Mouse (Mus musculus): ENCODE measurements around the gene Bgn. TPM values are rescaled to one million over a fixed set of nuclear protein-coding genes. Genes with fewer than 3 reads are reported as not detected.

Gene Bgn
- polyA plus RNA-seq, 1 experiment from 2014 or later = 68.0 TPM

DNA sequence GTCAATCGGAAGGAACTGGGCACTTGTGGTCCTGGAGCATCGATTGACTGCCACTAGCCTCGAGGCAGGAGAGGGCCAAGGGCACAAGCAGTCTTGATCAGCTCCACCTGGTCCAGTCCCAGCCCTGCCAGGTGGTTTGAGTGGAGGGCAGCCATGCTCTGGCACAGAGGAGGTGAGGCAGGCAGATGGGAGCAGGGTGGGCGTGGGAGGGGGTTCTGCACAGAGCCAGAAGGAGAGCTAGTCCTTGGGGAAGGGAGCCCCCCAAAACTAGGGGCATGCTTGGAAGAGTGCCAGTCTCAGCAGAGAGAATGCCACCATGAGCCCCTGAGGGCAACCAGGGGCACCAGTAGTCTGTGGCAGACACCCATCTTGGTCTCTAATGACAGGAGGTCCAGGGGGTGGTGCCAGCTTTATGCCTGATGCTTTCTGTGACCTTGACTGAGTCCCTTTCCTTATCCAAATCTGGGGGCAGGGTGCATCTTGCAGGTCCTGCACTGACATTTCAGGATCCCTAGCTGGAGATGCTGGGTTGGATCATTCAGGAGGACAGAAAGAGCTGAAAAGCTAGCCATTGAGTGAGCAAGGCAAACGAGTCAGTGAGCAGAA, 21.8 kb downstream of the Bgn start:
- ATAC-seq (replicated peaks; ENCODE audit: insufficient number of reproducible peaks, low FRiP score, low TSS enrichment) = no peak
- Histone ChIP-seq H3K4me3 (ENCODE audit: low read depth, low read length) (no peak overlapping the region), H3K9me3 (replicated peaks; ENCODE audit: control insufficient read depth, low read length) (no peaks in the 10 kb centered on the region), H3K9ac (ENCODE audit: low read depth, low read length) (no peak overlapping the region), H3K27me3 (ENCODE audit: control insufficient read depth, insufficient read depth, low read length) (peaks cover 48% of the 10 kb centered on the region), H3K36me3 (ENCODE audit: control insufficient read depth, insufficient read depth, low read length) (no peaks in the 10 kb centered on the region), H3K27ac (ENCODE audit: low read depth, low read length) (no peak overlapping the region), H3K4me1 (ENCODE audit: control insufficient read depth, insufficient read depth, low read length) (no peaks in the 10 kb centered on the region), H3K4me2 (no peak overlapping the region)
- 74% methylated on average over 5 of the region's 5 CpGs for whole genome bisulfite sequencing (ENCODE audit: insufficient replicate concordance)

DNA sequence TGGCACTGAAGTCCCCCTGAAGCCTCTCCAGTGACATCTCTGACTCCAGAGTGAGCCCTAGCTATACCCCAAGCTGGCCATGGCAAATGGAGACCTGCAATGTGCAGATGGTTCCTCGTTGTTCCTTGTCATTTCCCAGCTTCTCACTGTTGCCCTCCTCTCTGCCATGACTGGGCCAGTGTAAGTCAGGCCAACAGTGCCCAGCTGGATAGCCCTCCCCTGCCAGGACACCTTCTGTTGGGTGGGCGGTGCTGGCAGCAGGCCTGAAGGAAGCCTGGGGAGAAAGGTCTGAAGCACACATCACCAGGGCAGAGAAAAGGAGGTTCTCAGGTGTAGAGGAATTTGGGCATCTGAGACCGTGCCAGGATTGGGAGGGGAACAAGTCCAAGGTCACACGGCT, 23.2 kb downstream of the Bgn start:
- Histone ChIP-seq H3K36me3 (ENCODE audit: control insufficient read depth, insufficient read depth, low read length) (no peaks in the 10 kb centered on the region), H3K4me2 (no peak overlapping the region), H3K9me3 (replicated peaks; ENCODE audit: control insufficient read depth, low read length) (no peaks in the 10 kb centered on the region), H3K27ac (ENCODE audit: low read depth, low read length) (no peak overlapping the region), H3K4me1 (ENCODE audit: control insufficient read depth, insufficient read depth, low read length) (no peaks in the 10 kb centered on the region), H3K4me3 (ENCODE audit: low read depth, low read length) (no peak overlapping the region), H3K9ac (ENCODE audit: low read depth, low read length) (no peak overlapping the region), H3K27me3 (ENCODE audit: control insufficient read depth, insufficient read depth, low read length) (peaks cover 45% of the 10 kb centered on the region)
- WGBS (ENCODE audit: insufficient replicate concordance) = 66% methylated on average over 4 of the region's 4 CpGs
- no peak for ATAC-seq (replicated peaks; ENCODE audit: insufficient number of reproducible peaks, low FRiP score, low TSS enrichment)

DNA sequence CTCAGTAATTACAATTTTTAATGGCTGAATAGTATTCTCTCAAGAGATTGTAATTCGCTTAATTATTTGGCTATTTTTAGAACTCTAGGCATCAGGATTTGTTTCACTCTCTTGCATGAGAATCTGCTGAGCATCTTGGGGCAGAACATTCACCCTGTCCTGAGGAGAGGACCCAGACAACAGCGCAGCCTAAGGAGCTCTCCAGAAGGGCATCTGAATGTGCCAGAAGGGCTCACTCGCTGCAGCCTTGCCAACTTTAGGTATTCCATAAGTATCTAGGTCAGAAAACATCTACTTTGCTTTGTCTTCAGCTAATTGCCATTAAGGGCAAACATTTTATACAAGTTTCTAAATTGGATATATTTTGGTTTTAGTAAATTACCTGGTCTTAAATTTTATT, 25.8 kb downstream of the Bgn start:
- Histone ChIP-seq H3K9me3 (replicated peaks; ENCODE audit: control insufficient read depth, low read length) (no peaks in the 10 kb centered on the region), H3K27me3 (ENCODE audit: control insufficient read depth, insufficient read depth, low read length) (peaks cover 26% of the 10 kb centered on the region), H3K27ac (ENCODE audit: low read depth, low read length) (no peak overlapping the region), H3K4me3 (ENCODE audit: low read depth, low read length) (no peak overlapping the region), H3K9ac (ENCODE audit: low read depth, low read length) (no peak overlapping the region), H3K4me1 (ENCODE audit: control insufficient read depth, insufficient read depth, low read length) (no peaks in the 10 kb centered on the region), H3K36me3 (ENCODE audit: control insufficient read depth, insufficient read depth, low read length) (no peaks in the 10 kb centered on the region), H3K4me2 (no peak overlapping the region)
- WGBS (ENCODE audit: insufficient replicate concordance) = 59% methylated on average over 3 of the region's 3 CpGs
- no peak for ATAC-seq (replicated peaks; ENCODE audit: insufficient number of reproducible peaks, low FRiP score, low TSS enrichment)

DNA sequence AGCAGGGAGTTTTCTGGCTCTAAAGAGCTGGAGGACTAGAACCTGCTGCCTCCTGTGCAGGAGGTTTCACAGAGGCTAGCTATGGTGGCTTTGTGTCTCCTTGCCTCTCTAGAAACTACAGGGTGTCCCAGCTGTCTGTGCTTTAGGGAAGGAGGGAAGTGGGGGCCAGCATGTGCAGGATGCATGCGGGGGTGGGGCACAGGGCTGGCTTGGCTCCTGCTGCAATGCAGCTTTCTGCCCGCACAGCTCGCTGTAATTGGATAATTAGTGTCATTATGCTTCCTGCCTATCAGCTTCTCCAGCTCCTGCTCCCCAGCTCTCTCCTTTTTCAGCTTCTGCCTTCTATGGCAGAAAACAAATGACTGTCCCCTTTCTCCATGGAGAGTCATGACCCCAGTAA, 29.5 kb downstream of the Bgn start:
- WGBS (ENCODE audit: insufficient replicate concordance) = 42% methylated on average over 3 of the region's 3 CpGs

DNA sequence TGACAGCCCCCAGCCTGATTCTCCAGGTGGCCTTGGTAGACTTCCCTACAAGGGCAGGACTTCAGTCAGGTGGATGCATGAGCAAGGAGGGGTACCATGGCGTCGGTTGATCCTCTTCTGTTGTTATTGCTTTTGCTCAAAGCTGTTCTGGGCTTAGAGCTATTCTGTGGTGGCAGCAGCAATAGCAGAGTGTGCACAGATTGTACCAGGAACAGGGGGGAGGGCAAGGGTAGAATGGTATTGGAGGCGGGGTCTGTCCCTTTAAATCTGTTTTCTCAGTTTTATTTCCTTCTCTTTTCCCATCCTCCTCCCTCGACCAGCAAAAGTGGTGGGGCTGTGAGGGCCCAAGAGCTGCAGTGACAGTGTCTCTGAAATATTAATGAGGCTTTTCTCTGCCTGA, 33.2 kb downstream of the Bgn start:
- WGBS (ENCODE audit: insufficient replicate concordance) = 66% methylated on average over 4 of the region's 4 CpGs
- H3K4me2 ChIP-seq = no peak overlapping the region
- ATAC-seq (replicated peaks; ENCODE audit: insufficient number of reproducible peaks, low FRiP score, low TSS enrichment) = no peak

More for the DNA sequence above, 29.5 kb downstream of the Bgn start:
- Histone ChIP-seq H3K36me3 (ENCODE audit: control insufficient read depth, insufficient read depth, low read length) (no peaks in the 10 kb centered on the region), H3K27ac (ENCODE audit: low read depth, low read length) (no peak overlapping the region), H3K4me2 (no peak overlapping the region), H3K4me3 (ENCODE audit: low read depth, low read length) (no peak overlapping the region), H3K4me1 (ENCODE audit: control insufficient read depth, insufficient read depth, low read length) (no peaks in the 10 kb centered on the region), H3K9ac (ENCODE audit: low read depth, low read length) (no peak overlapping the region), H3K9me3 (replicated peaks; ENCODE audit: control insufficient read depth, low read length) (no peaks in the 10 kb centered on the region), H3K27me3 (ENCODE audit: control insufficient read depth, insufficient read depth, low read length) (peaks cover 10% of the 10 kb centered on the region)
- ATAC-seq (replicated peaks; ENCODE audit: insufficient number of reproducible peaks, low FRiP score, low TSS enrichment) = no peak

DNA sequence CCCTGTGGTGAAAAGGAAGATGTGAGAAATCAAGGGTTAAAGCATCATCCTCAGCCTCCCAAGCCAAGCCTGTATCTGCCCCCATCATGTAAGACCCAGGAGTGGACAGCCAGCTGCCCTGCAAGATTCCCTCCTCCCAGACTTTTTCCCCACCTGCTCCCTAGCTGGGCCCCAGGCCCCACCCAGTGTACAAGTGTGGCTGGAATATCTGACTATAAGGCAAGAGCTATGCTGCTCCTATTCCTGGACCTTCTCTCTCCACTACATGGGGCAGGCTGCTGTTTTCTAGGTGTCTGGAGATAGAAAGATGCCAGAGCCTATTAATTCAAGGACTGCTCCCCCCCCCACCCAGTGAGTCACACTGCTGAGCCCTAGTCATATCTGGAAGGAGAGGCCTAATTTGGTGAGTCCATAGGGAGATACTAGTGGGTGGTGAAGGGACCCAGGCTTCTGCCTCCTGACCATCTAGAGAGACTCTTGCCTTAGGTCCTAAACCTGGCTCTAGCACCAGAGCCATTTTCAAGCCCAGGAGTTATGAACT, 33.7 kb downstream of the Bgn start:
- Histone ChIP-seq H3K9me3 (replicated peaks; ENCODE audit: control insufficient read depth, low read length) (no peaks in the 10 kb centered on the region), H3K4me1 (ENCODE audit: control insufficient read depth, insufficient read depth, low read length) (no peaks in the 10 kb centered on the region), H3K27me3 (ENCODE audit: control insufficient read depth, insufficient read depth, low read length) (peaks cover 6% of the 10 kb centered on the region; the same call in 1 of the 2 replicates), H3K36me3 (ENCODE audit: control insufficient read depth, insufficient read depth, low read length) (no peaks in the 10 kb centered on the region), H3K27ac (ENCODE audit: low read depth, low read length) (no peak overlapping the region), H3K4me2 (no peak overlapping the region), H3K9ac (ENCODE audit: low read depth, low read length) (no peak overlapping the region), H3K4me3 (ENCODE audit: low read depth, low read length) (no peak overlapping the region)
- ATAC-seq (replicated peaks; ENCODE audit: insufficient number of reproducible peaks, low FRiP score, low TSS enrichment) = no peak

More for the DNA sequence above, 33.2 kb downstream of the Bgn start:
- H3K4me3 ChIP-seq (ENCODE audit: low read depth, low read length) = no peak overlapping the region
- H3K4me1 ChIP-seq (ENCODE audit: control insufficient read depth, insufficient read depth, low read length) = no peaks in the 10 kb centered on the region
- no peak overlapping the region for H3K9ac ChIP-seq (ENCODE audit: low read depth, low read length)
- no peaks in the 10 kb centered on the region for H3K9me3 ChIP-seq (replicated peaks; ENCODE audit: control insufficient read depth, low read length)
- no peak overlapping the region for H3K27ac ChIP-seq (ENCODE audit: low read depth, low read length)
- H3K27me3 ChIP-seq (ENCODE audit: control insufficient read depth, insufficient read depth, low read length) = peaks cover 11% of the 10 kb centered on the region
- H3K36me3 ChIP-seq (ENCODE audit: control insufficient read depth, insufficient read depth, low read length) = no peaks in the 10 kb centered on the region

DNA sequence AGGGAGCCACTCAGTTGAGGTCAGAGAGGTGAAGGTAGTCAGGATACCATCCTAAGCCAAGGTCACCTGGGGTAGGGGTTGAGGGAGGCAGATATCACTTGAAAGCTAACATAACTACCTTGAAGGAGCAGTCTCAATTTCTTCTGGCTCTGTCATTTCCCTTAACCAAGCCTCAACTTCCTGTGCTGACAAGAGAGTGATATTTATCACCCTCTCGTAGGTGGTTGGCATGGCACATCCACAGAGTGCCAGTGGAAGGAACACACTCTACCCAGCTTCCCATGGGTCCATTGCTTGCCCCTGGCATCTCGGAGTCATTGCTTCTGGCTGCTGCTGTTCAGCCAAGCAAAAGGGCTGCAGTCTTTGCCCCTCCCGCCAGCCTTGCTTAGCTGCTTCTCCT, 37.3 kb downstream of the Bgn start:
- Histone ChIP-seq H3K27me3 (ENCODE audit: control insufficient read depth, insufficient read depth, low read length) (peaks cover 5% of the 10 kb centered on the region; the same call in 1 of the 2 replicates), H3K9me3 (replicated peaks; ENCODE audit: control insufficient read depth, low read length) (no peaks in the 10 kb centered on the region), H3K4me1 (ENCODE audit: control insufficient read depth, insufficient read depth, low read length) (no peaks in the 10 kb centered on the region), H3K4me2 (no peak overlapping the region), H3K4me3 (ENCODE audit: low read depth, low read length) (no peak overlapping the region), H3K36me3 (ENCODE audit: control insufficient read depth, insufficient read depth, low read length) (no peaks in the 10 kb centered on the region), H3K27ac (ENCODE audit: low read depth, low read length) (no peak overlapping the region), H3K9ac (ENCODE audit: low read depth, low read length) (no peak overlapping the region)
- WGBS (ENCODE audit: insufficient replicate concordance) = 72% methylated on average over 3 of the region's 3 CpGs
- ATAC-seq (replicated peaks; ENCODE audit: insufficient number of reproducible peaks, low FRiP score, low TSS enrichment) = no peak

DNA sequence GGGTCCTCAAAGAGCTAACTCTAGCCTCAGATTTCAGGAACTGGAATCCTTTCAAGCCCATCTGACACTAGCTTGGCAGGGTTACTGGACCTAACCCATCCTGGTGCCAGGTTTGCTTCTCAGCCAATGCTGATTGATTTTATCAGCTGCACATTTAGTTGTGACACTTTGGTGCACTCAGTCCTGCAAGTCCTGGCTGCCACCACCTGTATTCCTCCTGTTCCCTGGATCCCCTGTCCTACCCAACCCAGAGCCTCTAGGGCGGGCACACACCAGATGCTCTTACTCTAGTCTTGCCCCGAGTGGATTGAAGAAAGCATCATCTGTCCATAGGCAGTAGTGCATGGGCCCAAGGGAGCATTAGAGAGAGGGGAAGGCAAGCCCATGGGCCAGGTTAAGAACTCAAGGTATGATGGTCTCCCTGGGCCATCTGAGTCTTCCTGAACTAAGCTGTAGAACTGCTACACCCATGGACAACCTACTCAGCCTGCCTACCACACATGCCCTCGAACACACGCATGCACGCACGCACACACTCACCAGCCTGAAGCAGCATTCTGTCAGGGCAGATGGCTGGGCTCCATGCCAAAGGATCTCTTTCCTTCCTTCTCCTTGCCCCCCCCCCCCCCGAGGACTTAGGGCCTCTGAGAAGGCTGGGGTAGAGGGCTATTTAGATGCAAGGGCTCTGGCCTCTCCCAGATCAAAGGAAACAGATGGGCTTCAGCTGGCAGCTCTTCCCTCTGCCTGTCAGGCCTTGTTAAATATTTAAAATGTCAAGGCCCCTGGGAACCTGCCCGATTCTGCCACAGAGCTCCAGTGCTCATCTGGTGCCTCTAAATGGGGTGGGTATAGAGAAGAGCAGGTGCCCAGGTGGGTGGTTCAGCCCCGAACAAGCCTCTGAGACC, 41.2 kb downstream of the Bgn start:
- Histone ChIP-seq H3K4me2 (no peak overlapping the region), H3K9me3 (replicated peaks; ENCODE audit: control insufficient read depth, low read length) (no peaks in the 10 kb centered on the region), H3K27ac (ENCODE audit: low read depth, low read length) (no peak overlapping the region), H3K27me3 (ENCODE audit: control insufficient read depth, insufficient read depth, low read length) (peaks cover 8% of the 10 kb centered on the region), H3K9ac (ENCODE audit: low read depth, low read length) (no peak overlapping the region), H3K36me3 (ENCODE audit: control insufficient read depth, insufficient read depth, low read length) (no peaks in the 10 kb centered on the region), H3K4me1 (ENCODE audit: control insufficient read depth, insufficient read depth, low read length) (no peaks in the 10 kb centered on the region), H3K4me3 (ENCODE audit: low read depth, low read length) (no peak overlapping the region)
- no peak for ATAC-seq (replicated peaks; ENCODE audit: insufficient number of reproducible peaks, low FRiP score, low TSS enrichment)
- 68% methylated on average over 9 of the region's 9 CpGs for WGBS (ENCODE audit: insufficient replicate concordance)

Measured in heart, embryonic 11.5 days (tissue).